Mouse (Mus musculus): ENCODE data around the gene Ppig. TPM values are rescaled to one million over a fixed set of nuclear protein-coding genes. Genes with fewer than 3 reads are reported as not detected.

The Ppig gene
- polyA plus RNA-seq, 1 experiment from 2014 or later = 126 TPM

DNA sequence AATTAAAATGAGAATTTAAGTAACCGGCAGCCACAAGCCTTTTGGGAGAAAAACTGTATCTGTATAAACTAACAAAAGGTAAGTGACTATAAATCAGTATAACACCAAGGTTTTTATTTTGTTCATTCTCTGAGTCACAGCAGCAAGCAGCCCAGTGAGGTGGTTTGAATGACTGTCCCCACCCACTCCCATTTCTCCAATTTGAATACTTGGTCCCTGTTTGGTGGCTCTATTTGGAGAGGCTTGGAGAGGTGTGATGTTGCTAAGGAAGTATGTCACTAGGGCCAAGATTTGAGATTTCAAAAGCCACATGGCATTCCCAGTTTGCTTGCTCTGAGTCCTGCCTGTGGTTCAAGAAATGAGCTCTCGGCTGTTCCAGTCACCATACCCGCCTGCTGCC, 32.1 kb upstream of the Ppig start:
- Histone ChIP-seq H3K4me3 (ENCODE audit: low read length) (no peak overlapping the region), H3K4me1 (ENCODE audit: control insufficient read depth, insufficient read depth, low read length) (no peaks in the 10 kb centered on the region), H3K36me3 (ENCODE audit: control insufficient read depth, insufficient read depth, low read length) (no peaks in the 10 kb centered on the region; the same call in 1 of the 2 replicates), H3K4me2 (ENCODE audit: low read depth, low read length) (no peak overlapping the region), H3K9ac (ENCODE audit: low read depth, low read length) (no peak overlapping the region), H3K27me3 (replicated peaks; ENCODE audit: control insufficient read depth, insufficient read depth, low read length) (no peaks in the 10 kb centered on the region), H3K9me3 (ENCODE audit: control insufficient read depth, low read length) (no peaks in the 10 kb centered on the region), H3K27ac (ENCODE audit: low read length) (no peak overlapping the region)
- 93% methylated on average over 3 of the region's 3 CpGs for WGBS
- ATAC-seq = no peak

DNA sequence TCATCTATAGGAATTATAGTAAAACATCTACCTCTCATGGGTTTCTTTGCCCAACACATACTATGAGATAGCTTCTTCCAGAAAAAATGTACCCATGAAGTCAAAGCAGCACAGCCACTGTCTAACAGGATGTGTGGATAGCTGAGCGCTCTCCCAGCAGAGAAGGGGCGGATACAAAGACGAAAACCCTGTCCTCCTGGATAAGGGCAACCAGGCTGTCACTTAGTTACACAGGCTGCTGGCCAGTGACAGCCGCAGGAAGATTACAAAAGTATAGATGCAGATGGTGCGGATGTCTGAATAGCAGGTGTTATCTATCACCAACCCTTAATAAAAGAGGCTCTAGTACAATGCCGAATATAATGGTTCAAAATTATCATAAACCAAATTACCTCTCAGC, 31.5 kb upstream of the Ppig start:
- no peaks in the 10 kb centered on the region for H3K4me1 ChIP-seq (ENCODE audit: control insufficient read depth, insufficient read depth, low read length)
- no peaks in the 10 kb centered on the region for H3K27me3 ChIP-seq (replicated peaks; ENCODE audit: control insufficient read depth, insufficient read depth, low read length)
- no peak overlapping the region for H3K4me2 ChIP-seq (ENCODE audit: low read depth, low read length)
- 88% methylated on average over 6 of the region's 6 CpGs for WGBS
- no peak for ATAC-seq
- no peak overlapping the region for H3K9ac ChIP-seq (ENCODE audit: low read depth, low read length)
- no peaks in the 10 kb centered on the region for H3K9me3 ChIP-seq (ENCODE audit: control insufficient read depth, low read length)
- H3K27ac ChIP-seq (ENCODE audit: low read length) = no peak overlapping the region
- H3K36me3 ChIP-seq (ENCODE audit: control insufficient read depth, insufficient read depth, low read length) = no peaks in the 10 kb centered on the region; the same call in 1 of the 2 replicates
- no peak overlapping the region for H3K4me3 ChIP-seq (ENCODE audit: low read length)

DNA sequence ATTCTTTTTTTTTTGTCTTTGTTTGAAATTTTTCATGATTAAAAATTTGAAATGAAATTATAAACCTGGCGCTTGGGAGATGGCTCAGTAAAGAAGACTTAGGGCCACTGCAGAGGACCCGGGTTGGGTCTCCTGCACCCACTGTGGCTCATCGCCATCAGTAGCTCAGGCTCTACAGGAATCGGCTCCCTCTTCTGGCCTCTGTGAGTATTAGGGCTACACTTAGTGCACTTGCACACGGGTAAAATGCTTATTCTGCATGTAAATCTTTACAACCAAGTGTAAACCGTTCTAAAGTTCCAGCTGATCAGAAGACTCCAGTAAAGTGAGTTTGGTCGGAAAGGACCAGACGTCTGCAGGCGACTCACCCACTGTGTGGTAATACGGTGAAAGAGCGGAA, 28.8 kb upstream of the Ppig start:
- H3K4me3 ChIP-seq (ENCODE audit: low read length) = no peak overlapping the region
- H3K36me3 ChIP-seq (ENCODE audit: control insufficient read depth, insufficient read depth, low read length) = no peaks in the 10 kb centered on the region; the same call in 1 of the 2 replicates

DNA sequence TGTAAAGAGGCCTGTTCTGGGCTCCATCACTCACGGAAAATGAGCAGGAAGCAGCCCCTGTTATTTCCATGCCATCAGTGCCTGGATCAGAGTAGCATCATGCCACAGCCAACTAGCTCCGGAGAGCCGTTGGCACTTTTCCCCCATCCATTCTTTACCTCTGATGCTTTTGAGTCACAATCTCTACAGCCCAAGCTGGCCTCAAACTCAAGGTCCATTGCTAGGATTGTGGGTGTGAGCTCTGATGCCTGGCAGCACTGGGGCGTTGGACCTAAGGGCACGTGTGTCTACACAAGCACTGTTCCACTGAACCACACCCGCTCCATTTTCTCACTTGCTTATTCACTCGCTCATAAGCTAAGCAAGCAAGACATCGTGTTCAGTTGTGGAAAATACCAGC, 21.9 kb upstream of the Ppig start:
- H3K4me2 ChIP-seq (ENCODE audit: low read depth, low read length) = no peak overlapping the region
- WGBS = 93% methylated on average over 8 of the region's 8 CpGs
- H3K4me1 ChIP-seq (ENCODE audit: control insufficient read depth, insufficient read depth, low read length) = no peaks in the 10 kb centered on the region
- no peaks in the 10 kb centered on the region for H3K9me3 ChIP-seq (ENCODE audit: control insufficient read depth, low read length)
- H3K4me3 ChIP-seq (ENCODE audit: low read length) = no peak overlapping the region
- H3K9ac ChIP-seq (ENCODE audit: low read depth, low read length) = no peak overlapping the region
- no peaks in the 10 kb centered on the region for H3K27me3 ChIP-seq (replicated peaks; ENCODE audit: control insufficient read depth, insufficient read depth, low read length)
- no peak for ATAC-seq
- no peak overlapping the region for H3K27ac ChIP-seq (ENCODE audit: low read length)
- 0 out of 2 replicates have a peak, but pooled peaks cover 4% of the 10 kb centered on the region for H3K36me3 ChIP-seq (ENCODE audit: control insufficient read depth, insufficient read depth, low read length)

More for the DNA sequence above, 28.8 kb upstream of the Ppig start:
- no peak overlapping the region for H3K4me2 ChIP-seq (ENCODE audit: low read depth, low read length)
- no peaks in the 10 kb centered on the region for H3K9me3 ChIP-seq (ENCODE audit: control insufficient read depth, low read length)
- ATAC-seq = no peak
- no peak overlapping the region for H3K27ac ChIP-seq (ENCODE audit: low read length)
- no peaks in the 10 kb centered on the region for H3K4me1 ChIP-seq (ENCODE audit: control insufficient read depth, insufficient read depth, low read length)
- no peak overlapping the region for H3K9ac ChIP-seq (ENCODE audit: low read depth, low read length)
- H3K27me3 ChIP-seq (replicated peaks; ENCODE audit: control insufficient read depth, insufficient read depth, low read length) = no peaks in the 10 kb centered on the region
- 92% methylated on average over 11 of the region's 11 CpGs for WGBS

DNA sequence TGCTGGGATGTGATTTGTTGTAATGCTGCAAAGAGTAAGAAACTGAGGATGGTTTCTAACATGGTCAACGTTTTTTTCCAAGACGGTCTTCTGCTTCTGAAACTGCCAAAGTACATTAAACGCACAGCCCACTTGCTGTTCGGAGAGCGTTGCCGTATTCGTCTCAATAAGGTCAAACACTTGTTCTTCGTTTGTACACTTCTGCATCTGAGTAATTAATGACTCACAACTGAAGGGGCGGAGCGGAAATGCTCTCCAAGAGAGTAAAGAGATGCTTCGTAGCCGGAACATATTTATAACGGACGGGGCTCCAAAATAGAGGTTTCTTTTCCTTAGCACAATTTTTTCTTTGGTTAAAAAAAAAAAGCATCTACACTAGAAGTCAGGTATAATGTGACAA, 10.2 kb upstream of the Ppig start:
- Histone ChIP-seq H3K4me2 (ENCODE audit: low read depth, low read length) (no peak overlapping the region), H3K36me3 (ENCODE audit: control insufficient read depth, insufficient read depth, low read length) (no peaks in the 10 kb centered on the region; the same call in 1 of the 2 replicates), H3K27ac (ENCODE audit: low read length) (no peak overlapping the region), H3K4me3 (ENCODE audit: low read length) (no peak overlapping the region), H3K4me1 (ENCODE audit: control insufficient read depth, insufficient read depth, low read length) (no peaks in the 10 kb centered on the region), H3K9ac (ENCODE audit: low read depth, low read length) (no peak overlapping the region), H3K9me3 (ENCODE audit: control insufficient read depth, low read length) (no peaks in the 10 kb centered on the region), H3K27me3 (replicated peaks; ENCODE audit: control insufficient read depth, insufficient read depth, low read length) (no peaks in the 10 kb centered on the region)
- no peak for ATAC-seq
- WGBS = 78% methylated on average over 14 of the region's 14 CpGs

DNA sequence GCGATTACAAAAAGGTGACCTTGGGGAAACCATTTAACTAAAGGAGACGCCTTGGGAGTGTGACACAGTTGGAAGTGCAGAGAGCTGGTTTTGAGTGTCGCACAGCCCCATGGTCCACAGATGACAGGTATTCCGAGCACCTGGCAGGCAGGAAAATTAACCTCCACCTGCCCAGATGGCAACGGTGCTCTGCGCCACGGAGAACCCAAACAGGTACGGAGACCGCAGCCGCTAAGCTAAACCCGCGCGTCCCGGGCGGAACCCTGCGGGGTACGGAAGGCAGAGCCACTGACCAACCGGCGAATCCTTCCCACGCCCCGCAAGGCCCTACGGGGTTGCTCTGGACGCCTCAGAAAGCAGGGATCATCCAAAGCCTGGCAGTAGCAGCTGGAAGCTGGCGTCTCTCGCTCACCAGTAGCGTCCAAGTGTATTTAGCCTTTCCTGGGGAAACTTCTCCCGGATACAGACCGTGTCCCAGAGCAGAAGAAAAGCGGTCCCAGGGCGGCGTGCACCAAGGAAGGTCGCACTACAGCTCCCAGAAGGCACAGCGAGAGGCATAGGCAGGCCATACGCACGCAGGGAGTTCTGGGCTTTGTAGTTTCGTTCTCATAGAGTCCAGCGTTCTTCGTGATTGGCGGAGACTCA, 9.2 kb upstream of the Ppig start, which contains the start of gene Fastkd1:
Fastkd1 (minus strand) TSS at position 536 of the 645 bp plus-strand sequence.
- no peaks in the 10 kb centered on the region for H3K27me3 ChIP-seq (replicated peaks; ENCODE audit: control insufficient read depth, insufficient read depth, low read length)
- peak within 1 kb of the TSS; percentile 83 for H3K27ac ChIP-seq (ENCODE audit: low read length)
- peak within 1 kb of the TSS; percentile 71 for H3K4me2 ChIP-seq (ENCODE audit: low read depth, low read length)
- under 1% methylated on average over 39 of the region's 39 CpGs for WGBS
- peak within 1 kb of the TSS; percentile 86 for H3K4me3 ChIP-seq (ENCODE audit: low read length)
- no peaks in the 10 kb centered on the region for H3K9me3 ChIP-seq (ENCODE audit: control insufficient read depth, low read length)
- no peaks in the 10 kb centered on the region; the same call in 1 of the 2 replicates for H3K36me3 ChIP-seq (ENCODE audit: control insufficient read depth, insufficient read depth, low read length)
- no peaks in the 10 kb centered on the region for H3K4me1 ChIP-seq (ENCODE audit: control insufficient read depth, insufficient read depth, low read length)
- peak; percentile 100 for ATAC-seq
- H3K9ac ChIP-seq (ENCODE audit: low read depth, low read length) = peak within 1 kb of the TSS; percentile 83

DNA sequence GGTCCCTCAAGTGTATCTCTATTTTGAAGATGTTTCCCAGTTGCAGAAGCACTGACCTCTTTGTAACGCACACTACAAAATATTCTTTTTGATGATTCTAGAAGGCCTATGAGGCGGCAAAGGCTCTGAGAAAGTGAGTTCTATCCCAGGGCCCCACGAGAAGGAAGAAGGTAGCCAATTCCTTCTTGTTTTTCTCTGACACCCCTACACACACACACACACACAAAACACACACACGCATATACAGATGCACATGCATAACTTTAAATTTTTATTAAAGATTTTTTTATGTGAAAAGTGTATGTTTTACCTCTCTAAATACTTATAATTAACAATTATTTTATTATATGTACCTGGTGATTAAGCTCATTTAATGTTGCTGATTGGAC, 8.7 kb upstream of the Ppig start:
- Histone ChIP-seq H3K9me3 (ENCODE audit: control insufficient read depth, low read length) (no peaks in the 10 kb centered on the region), H3K36me3 (ENCODE audit: control insufficient read depth, insufficient read depth, low read length) (no peaks in the 10 kb centered on the region; the same call in 1 of the 2 replicates), H3K4me3 (ENCODE audit: low read length) (peak overlapping the region; percentile 86; the same call in 1 of the 2 replicates), H3K27ac (ENCODE audit: low read length) (no peak overlapping the region), H3K27me3 (replicated peaks; ENCODE audit: control insufficient read depth, insufficient read depth, low read length) (no peaks in the 10 kb centered on the region), H3K4me1 (ENCODE audit: control insufficient read depth, insufficient read depth, low read length) (no peaks in the 10 kb centered on the region), H3K9ac (ENCODE audit: low read depth, low read length) (no peak overlapping the region), H3K4me2 (ENCODE audit: low read depth, low read length) (peak overlapping the region; percentile 32)
- ATAC-seq = peak; percentile 34; the same call in 1 of the 2 replicates
- WGBS = 27% methylated on average over 4 of the region's 4 CpGs

DNA sequence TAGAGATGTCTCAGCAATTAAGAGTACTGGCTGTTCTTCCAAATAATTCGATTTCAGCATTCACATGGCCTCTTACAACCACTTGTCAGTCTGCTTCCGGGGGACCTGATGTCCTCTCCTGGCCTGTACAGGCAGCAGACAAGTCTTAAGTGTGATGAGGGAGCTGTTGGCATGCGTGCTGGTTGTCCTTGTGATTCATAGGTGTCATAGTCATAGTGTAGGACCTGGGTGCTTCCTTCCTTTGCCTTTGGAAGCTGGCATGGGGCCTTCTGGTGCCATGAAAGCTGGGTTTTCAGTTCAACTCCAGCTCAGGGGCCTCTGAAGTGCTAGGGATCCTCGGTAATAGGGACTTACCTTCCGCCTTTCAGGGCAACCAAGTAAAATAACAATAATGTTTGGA, 8.2 kb upstream of the Ppig start:
- H3K4me1 ChIP-seq (ENCODE audit: control insufficient read depth, insufficient read depth, low read length) = no peaks in the 10 kb centered on the region
- no peak for ATAC-seq
- no peaks in the 10 kb centered on the region; the same call in 1 of the 2 replicates for H3K36me3 ChIP-seq (ENCODE audit: control insufficient read depth, insufficient read depth, low read length)

DNA sequence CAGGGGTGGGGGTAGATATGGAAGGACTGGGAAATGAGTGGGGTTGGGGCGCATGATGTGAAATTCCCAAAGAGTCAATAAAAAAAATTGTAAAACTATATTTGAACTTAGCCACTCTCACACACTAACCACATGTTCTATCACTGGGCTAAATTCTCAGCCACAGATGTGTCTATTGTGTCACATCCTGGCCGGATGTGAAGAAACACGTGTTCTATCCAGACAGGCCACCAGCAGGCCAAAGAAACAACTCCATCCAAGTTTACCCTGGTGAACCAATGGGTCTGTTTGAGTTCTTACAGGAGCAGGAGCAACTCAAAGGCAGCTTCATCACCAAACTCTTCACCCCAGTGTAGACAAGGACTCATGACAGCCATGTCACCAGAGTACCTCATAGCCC, 5.9 kb upstream of the Ppig start:
- no peak overlapping the region for H3K4me3 ChIP-seq (ENCODE audit: low read length)
- H3K4me2 ChIP-seq (ENCODE audit: low read depth, low read length) = no peak overlapping the region
- H3K4me1 ChIP-seq (ENCODE audit: control insufficient read depth, insufficient read depth, low read length) = no peaks in the 10 kb centered on the region
- no peak for ATAC-seq
- H3K27me3 ChIP-seq (replicated peaks; ENCODE audit: control insufficient read depth, insufficient read depth, low read length) = no peaks in the 10 kb centered on the region
- no peak overlapping the region for H3K9ac ChIP-seq (ENCODE audit: low read depth, low read length)
- 61% methylated on average over 3 of the region's 3 CpGs for WGBS
- no peaks in the 10 kb centered on the region for H3K9me3 ChIP-seq (ENCODE audit: control insufficient read depth, low read length)
- H3K27ac ChIP-seq (ENCODE audit: low read length) = no peak overlapping the region
- no peaks in the 10 kb centered on the region for H3K36me3 ChIP-seq (ENCODE audit: control insufficient read depth, insufficient read depth, low read length)

More for the DNA sequence above, 8.2 kb upstream of the Ppig start:
- no peak overlapping the region for H3K4me3 ChIP-seq (ENCODE audit: low read length)
- no peak overlapping the region for H3K9ac ChIP-seq (ENCODE audit: low read depth, low read length)
- no peak overlapping the region for H3K27ac ChIP-seq (ENCODE audit: low read length)
- H3K27me3 ChIP-seq (replicated peaks; ENCODE audit: control insufficient read depth, insufficient read depth, low read length) = no peaks in the 10 kb centered on the region
- no peak overlapping the region for H3K4me2 ChIP-seq (ENCODE audit: low read depth, low read length)
- H3K9me3 ChIP-seq (ENCODE audit: control insufficient read depth, low read length) = no peaks in the 10 kb centered on the region
- WGBS = 78% methylated on average over 5 of the region's 5 CpGs

DNA sequence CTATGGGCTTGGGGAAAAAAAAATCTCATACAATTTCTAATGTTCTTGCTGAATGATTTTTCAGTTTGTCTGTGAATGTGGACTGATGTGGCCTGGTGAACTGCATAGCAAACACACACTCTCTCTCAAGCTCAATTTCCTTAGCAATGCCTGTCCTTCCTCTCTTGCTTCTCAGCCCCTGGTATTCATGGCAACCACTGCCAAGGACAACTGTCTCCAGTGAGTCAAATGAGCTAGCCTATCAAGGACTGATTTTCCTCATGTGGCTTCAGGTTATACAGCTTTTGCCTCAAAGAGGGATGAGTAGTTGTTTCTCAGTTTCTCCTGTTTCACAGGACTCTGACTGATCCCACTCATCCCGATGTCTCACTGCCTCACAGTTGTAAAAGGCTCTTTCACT, 3.2 kb upstream of the Ppig start:
- no peak for ATAC-seq
- WGBS = 83% methylated on average over 1 of the region's 1 CpGs
- no peak overlapping the region for H3K9ac ChIP-seq (ENCODE audit: low read depth, low read length)
- H3K9me3 ChIP-seq (ENCODE audit: control insufficient read depth, low read length) = no peaks in the 10 kb centered on the region
- no peaks in the 10 kb centered on the region for H3K27me3 ChIP-seq (replicated peaks; ENCODE audit: control insufficient read depth, insufficient read depth, low read length)
- H3K36me3 ChIP-seq (ENCODE audit: control insufficient read depth, insufficient read depth, low read length) = no peaks in the 10 kb centered on the region
- no peak overlapping the region for H3K4me3 ChIP-seq (ENCODE audit: low read length)
- no peak overlapping the region for H3K4me2 ChIP-seq (ENCODE audit: low read depth, low read length)
- no peaks in the 10 kb centered on the region for H3K4me1 ChIP-seq (ENCODE audit: control insufficient read depth, insufficient read depth, low read length)
- no peak overlapping the region for H3K27ac ChIP-seq (ENCODE audit: low read length)

Data from intestine, embryonic 16.5 days (tissue).